Mouse (Mus musculus): Measurements from ENCODE around the gene Ankrd12. TPM values are rescaled to one million over a fixed set of nuclear protein-coding genes. Genes with fewer than 3 reads are reported as not detected.

Ankrd12 gene
- polyA plus RNA-seq, 1 experiment from 2014 or later = 142 TPM

GRCm38 (mm10) chr17:65959011-65959410 lies 117.9 kb downstream of the Ankrd12 start:
- no peaks in the 10 kb centered on the region for H3K9me3 ChIP-seq (ENCODE audit: control insufficient read depth, low read length)
- H3K27me3 ChIP-seq (replicated peaks; ENCODE audit: control insufficient read depth, insufficient read depth, low read length) = no peaks in the 10 kb centered on the region
- H3K4me1 ChIP-seq (replicated peaks; ENCODE audit: control insufficient read depth, insufficient read depth, low read length) = peaks cover 2% of the 10 kb centered on the region; the same call in 1 of the 2 replicates
- H3K9ac ChIP-seq (replicated peaks; ENCODE audit: low read depth, low read length) = no peak overlapping the region
- 88% methylated on average over 3 of the region's 3 CpGs for WGBS
- no peaks in the 10 kb centered on the region for H3K36me3 ChIP-seq (ENCODE audit: control insufficient read depth, insufficient read depth)
- no peak overlapping the region for H3K4me2 ChIP-seq (ENCODE audit: low read length)
- ATAC-seq = no peak
- H3K27ac ChIP-seq (ENCODE audit: low read length) = no peak overlapping the region
- H3K4me3 ChIP-seq (replicated peaks; ENCODE audit: low read length) = no peak overlapping the region

- no peaks in the 10 kb centered on the region for H3K9me3 ChIP-seq (ENCODE audit: control insufficient read depth, low read length)
- ATAC-seq = no peak
- peaks cover 2% of the 10 kb centered on the region; the same call in 1 of the 2 replicates for H3K4me1 ChIP-seq (replicated peaks; ENCODE audit: control insufficient read depth, insufficient read depth, low read length)
- no peaks in the 10 kb centered on the region for H3K36me3 ChIP-seq (ENCODE audit: control insufficient read depth, insufficient read depth)
- no peak overlapping the region for H3K9ac ChIP-seq (replicated peaks; ENCODE audit: low read depth, low read length)
- H3K27ac ChIP-seq (ENCODE audit: low read length) = no peak overlapping the region
- WGBS = 88% methylated on average over 1 of the region's 1 CpGs
- no peak overlapping the region for H3K4me3 ChIP-seq (replicated peaks; ENCODE audit: low read length)
- no peaks in the 10 kb centered on the region for H3K27me3 ChIP-seq (replicated peaks; ENCODE audit: control insufficient read depth, insufficient read depth, low read length)
- H3K4me2 ChIP-seq (ENCODE audit: low read length) = no peak overlapping the region
Observed at GRCm38 (mm10) chr17:65958366-65958765, 118.5 kb downstream of the Ankrd12 start.

GRCm38 (mm10) chr17:65957782-65958325 lies 119.0 kb downstream of the Ankrd12 start:
- H3K4me2 ChIP-seq (ENCODE audit: low read length) = no peak overlapping the region
- WGBS = 51% methylated on average over 8 of the region's 8 CpGs
- no peaks in the 10 kb centered on the region for H3K9me3 ChIP-seq (ENCODE audit: control insufficient read depth, low read length)
- H3K27ac ChIP-seq (ENCODE audit: low read length) = no peak overlapping the region
- no peaks in the 10 kb centered on the region for H3K27me3 ChIP-seq (replicated peaks; ENCODE audit: control insufficient read depth, insufficient read depth, low read length)
- H3K9ac ChIP-seq (replicated peaks; ENCODE audit: low read depth, low read length) = no peak overlapping the region
- no peak overlapping the region for H3K4me3 ChIP-seq (replicated peaks; ENCODE audit: low read length)
- peaks cover 2% of the 10 kb centered on the region; the same call in 1 of the 2 replicates for H3K4me1 ChIP-seq (replicated peaks; ENCODE audit: control insufficient read depth, insufficient read depth, low read length)
- no peaks in the 10 kb centered on the region for H3K36me3 ChIP-seq (ENCODE audit: control insufficient read depth, insufficient read depth)
- ATAC-seq = 0 out of 2 replicates have a peak, but pooled peaks have one; percentile 13

GRCm38 (mm10) chr17:65956993-65957781 lies 119.7 kb downstream of the Ankrd12 start:
- H3K9ac ChIP-seq (replicated peaks; ENCODE audit: low read depth, low read length) = no peak overlapping the region
- no peak overlapping the region for H3K4me3 ChIP-seq (replicated peaks; ENCODE audit: low read length)
- H3K4me1 ChIP-seq (replicated peaks; ENCODE audit: control insufficient read depth, insufficient read depth, low read length) = peaks cover 2% of the 10 kb centered on the region; the same call in 1 of the 2 replicates
- H3K36me3 ChIP-seq (ENCODE audit: control insufficient read depth, insufficient read depth) = no peaks in the 10 kb centered on the region
- no peaks in the 10 kb centered on the region for H3K27me3 ChIP-seq (replicated peaks; ENCODE audit: control insufficient read depth, insufficient read depth, low read length)
- no peak overlapping the region for H3K4me2 ChIP-seq (ENCODE audit: low read length)
- peak; percentile 49; the same call in 1 of the 2 replicates for ATAC-seq
- peak overlapping the region; percentile 28; the same call in 1 of the 2 replicates for H3K27ac ChIP-seq (ENCODE audit: low read length)
- H3K9me3 ChIP-seq (ENCODE audit: control insufficient read depth, low read length) = no peaks in the 10 kb centered on the region
- 71% methylated on average over 14 of the region's 14 CpGs for WGBS

GRCm38 (mm10) chr17:65956140-65956539 lies 120.7 kb downstream of the Ankrd12 start:
- H3K9me3 ChIP-seq (ENCODE audit: control insufficient read depth, low read length) = no peaks in the 10 kb centered on the region
- peaks cover 2% of the 10 kb centered on the region; the same call in 1 of the 2 replicates for H3K4me1 ChIP-seq (replicated peaks; ENCODE audit: control insufficient read depth, insufficient read depth, low read length)
- no peak overlapping the region for H3K4me3 ChIP-seq (replicated peaks; ENCODE audit: low read length)
- ATAC-seq = no peak
- no peaks in the 10 kb centered on the region for H3K36me3 ChIP-seq (ENCODE audit: control insufficient read depth, insufficient read depth)
- H3K4me2 ChIP-seq (ENCODE audit: low read length) = no peak overlapping the region
- 58% methylated on average over 3 of the region's 3 CpGs for WGBS
- no peak overlapping the region for H3K9ac ChIP-seq (replicated peaks; ENCODE audit: low read depth, low read length)
- no peak overlapping the region for H3K27ac ChIP-seq (ENCODE audit: low read length)
- no peaks in the 10 kb centered on the region for H3K27me3 ChIP-seq (replicated peaks; ENCODE audit: control insufficient read depth, insufficient read depth, low read length)

GRCm38 (mm10) chr17:65953959-65954358 lies 122.9 kb downstream of the Ankrd12 start:
- Histone ChIP-seq H3K9ac (replicated peaks; ENCODE audit: low read depth, low read length) (no peak overlapping the region), H3K27ac (ENCODE audit: low read length) (no peak overlapping the region), H3K36me3 (ENCODE audit: control insufficient read depth, insufficient read depth) (no peaks in the 10 kb centered on the region), H3K4me2 (ENCODE audit: low read length) (no peak overlapping the region), H3K4me1 (replicated peaks; ENCODE audit: control insufficient read depth, insufficient read depth, low read length) (peaks cover 16% of the 10 kb centered on the region), H3K4me3 (replicated peaks; ENCODE audit: low read length) (no peak overlapping the region), H3K9me3 (ENCODE audit: control insufficient read depth, low read length) (no peaks in the 10 kb centered on the region), H3K27me3 (replicated peaks; ENCODE audit: control insufficient read depth, insufficient read depth, low read length) (no peaks in the 10 kb centered on the region)
- no peak for ATAC-seq
- WGBS = 72% methylated on average over 4 of the region's 4 CpGs

- H3K9me3 ChIP-seq (ENCODE audit: control insufficient read depth, low read length) = no peaks in the 10 kb centered on the region
- peaks cover 4% of the 10 kb centered on the region; the same call in 1 of the 2 replicates for H3K36me3 ChIP-seq (ENCODE audit: control insufficient read depth, insufficient read depth)
- no peak overlapping the region for H3K4me2 ChIP-seq (ENCODE audit: low read length)
- H3K9ac ChIP-seq (replicated peaks; ENCODE audit: low read depth, low read length) = no peak overlapping the region
- WGBS = 88% methylated on average over 5 of the region's 5 CpGs
- no peaks in the 10 kb centered on the region for H3K27me3 ChIP-seq (replicated peaks; ENCODE audit: control insufficient read depth, insufficient read depth, low read length)
- H3K27ac ChIP-seq (ENCODE audit: low read length) = no peak overlapping the region
- H3K4me1 ChIP-seq (replicated peaks; ENCODE audit: control insufficient read depth, insufficient read depth, low read length) = peaks cover 16% of the 10 kb centered on the region
- no peak overlapping the region for H3K4me3 ChIP-seq (replicated peaks; ENCODE audit: low read length)
- no peak for ATAC-seq
Observed at GRCm38 (mm10) chr17:65952083-65952482, 124.8 kb downstream of the Ankrd12 start.

GRCm38 (mm10) chr17:65950622-65951404 lies 126.1 kb downstream of the Ankrd12 start, which contains the start of gene Twsg1:
Twsg1 (minus strand) TSS chr17:65951226.
- Histone ChIP-seq H3K4me3 (replicated peaks; ENCODE audit: low read length) (peak within 1 kb of the TSS; percentile 98), H3K4me1 (replicated peaks; ENCODE audit: control insufficient read depth, insufficient read depth, low read length) (peaks cover 14% of the 10 kb centered on the region), H3K9me3 (ENCODE audit: control insufficient read depth, low read length) (no peaks in the 10 kb centered on the region), H3K36me3 (ENCODE audit: control insufficient read depth, insufficient read depth) (peaks cover 11% of the 10 kb centered on the region), H3K9ac (replicated peaks; ENCODE audit: low read depth, low read length) (peak within 1 kb of the TSS; percentile 99), H3K4me2 (ENCODE audit: low read length) (peak within 1 kb of the TSS; percentile 74), H3K27me3 (replicated peaks; ENCODE audit: control insufficient read depth, insufficient read depth, low read length) (no peaks in the 10 kb centered on the region), H3K27ac (ENCODE audit: low read length) (peak within 1 kb of the TSS; percentile 86)
- peak; percentile 97 for ATAC-seq
- WGBS = under 1% methylated on average over 70 of the region's 87 CpGs

- peaks cover 11% of the 10 kb centered on the region for H3K36me3 ChIP-seq (ENCODE audit: control insufficient read depth, insufficient read depth)
- H3K27ac ChIP-seq (ENCODE audit: low read length) = peak overlapping the region; percentile 86
- ATAC-seq = peak; percentile 13
- peak overlapping the region; percentile 99 for H3K9ac ChIP-seq (replicated peaks; ENCODE audit: low read depth, low read length)
- no peaks in the 10 kb centered on the region for H3K9me3 ChIP-seq (ENCODE audit: control insufficient read depth, low read length)
- H3K4me2 ChIP-seq (ENCODE audit: low read length) = peak overlapping the region; percentile 74
- H3K4me3 ChIP-seq (replicated peaks; ENCODE audit: low read length) = peak overlapping the region; percentile 98
- no peaks in the 10 kb centered on the region for H3K27me3 ChIP-seq (replicated peaks; ENCODE audit: control insufficient read depth, insufficient read depth, low read length)
- WGBS = 23% methylated on average over 7 of the region's 7 CpGs
- H3K4me1 ChIP-seq (replicated peaks; ENCODE audit: control insufficient read depth, insufficient read depth, low read length) = peaks cover 14% of the 10 kb centered on the region
Observed at GRCm38 (mm10) chr17:65950183-65950582, 126.7 kb downstream of the Ankrd12 start.
